Mouse (Mus musculus) spleen, adult 2 months (tissue): ENCODE data around the gene Erh.

Experiments
- CTCF ChIP-seq: fragments of 200-500 bp; IDR thresholded peaks from 2 replicates; pipeline ENCODE4 v1.5.1; 2011; ENCODE audit warnings: mild to moderate bottlenecking, inconsistent platforms; ENCODE audit not compliant: insufficient read depth, insufficient read length, insufficient replicate concordance; ENCODE audit errors: extremely low read depth
- POLR2A ChIP-seq: fragments of 200-500 bp; IDR thresholded peaks from 2 replicates; pipeline ENCODE4 v1.6.1; 2011; ENCODE audit warnings: low read depth, low read length, inconsistent platforms

DNA sequence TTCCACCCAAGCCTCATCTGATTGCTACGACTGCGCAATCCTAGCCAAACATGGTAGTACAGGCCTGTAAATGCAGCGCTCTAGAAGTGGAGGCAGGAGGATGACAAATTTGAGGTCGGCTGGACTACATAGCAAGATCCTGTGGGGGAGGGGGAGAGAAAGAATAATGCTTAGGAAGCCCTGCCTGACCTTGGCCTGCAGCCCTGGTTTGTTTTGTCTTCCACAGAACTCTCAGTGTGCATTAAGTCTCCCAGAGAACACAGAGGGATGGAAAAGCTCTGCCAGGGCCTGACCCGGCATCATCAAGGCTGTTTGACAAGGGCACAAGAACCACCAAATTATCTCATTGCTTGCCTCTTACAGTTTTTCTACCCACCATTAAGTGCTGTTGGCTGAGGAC is 45.6 kb upstream of the Erh start:
- TF ChIP-seq CTCF, result no peak
- no peak for TF ChIP-seq POLR2A
